Mouse (Mus musculus): Measurements from ENCODE around the gene Fchsd2.

DNA sequence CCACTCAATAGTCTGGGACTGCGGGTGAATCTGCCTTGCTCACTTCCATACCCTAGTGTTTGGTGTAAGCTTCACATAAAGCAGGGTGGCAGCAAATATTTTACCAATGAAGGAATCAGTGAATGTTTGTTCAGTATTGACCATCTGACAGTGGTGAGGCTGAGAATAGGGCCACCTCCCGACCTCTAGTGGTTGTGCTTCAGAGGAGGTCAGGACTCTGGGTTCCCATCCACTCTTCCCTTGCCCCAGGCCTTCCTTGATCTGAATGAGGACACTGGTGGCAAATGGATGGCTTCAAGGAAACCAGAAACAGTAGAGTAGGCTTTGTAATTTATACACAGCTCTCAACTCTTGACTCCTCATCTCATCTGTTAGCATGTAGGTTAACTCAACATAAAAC, 14.0 kb downstream of the Fchsd2 start:
- no peak for TF ChIP-seq CTCF (IDR thresholded peaks at IDR 0.05; ENCODE audit: insufficient read depth, low read depth, low read length)
- no peak for TF ChIP-seq POLR2A (IDR thresholded peaks at IDR 0.05; ENCODE audit: insufficient read depth, low read depth, low read length)
